Mouse (Mus musculus) bone marrow, adult 2 months (tissue): ENCODE data around the gene Ank2.

Experiments
- CTCF ChIP-seq: fragments of 200-500 bp; IDR thresholded peaks from 2 replicates; pipeline ENCODE4 v1.5.1; 2011; ENCODE audit warnings: low read length, control low read depth; ENCODE audit not compliant: control insufficient read depth, insufficient read depth
- POLR2A ChIP-seq: fragments of 200-500 bp; IDR thresholded peaks from 2 replicates; pipeline ENCODE4 v1.6.1; 2011; ENCODE audit warnings: low read depth, mild to moderate bottlenecking, control low read depth, low read length, borderline replicate concordance; ENCODE audit not compliant: control insufficient read depth

GRCm38 (mm10) chr3:127260786-127261166 lies 238.4 kb downstream of the Ank2 start:
- no peak for TF ChIP-seq CTCF
- no peak for TF ChIP-seq POLR2A
